Mouse (Mus musculus) activated CD4-positive, CD25-positive, alpha-beta regulatory T cell, adult 4 months (primary cell): ENCODE results near the gene 2610318N02Rik. TPM values are rescaled to one million over a fixed set of nuclear protein-coding genes. Genes with fewer than 3 reads are reported as not detected.
A peak's percentile ranks its signal among the peaks of the same experiment; 100 is the strongest.

Experiments
- ATAC-seq: one replicate; pipeline ENCODE4 v1.8.0; 2017
- polyA plus RNA-seq, 2 experiments: library from polyadenylated mRNA; unstranded; fragments of 100-300 nt; shearing (Covaris generic); gene quantifications; one replicate each; pipeline ENCODE4 v1.2.1; 2017

The 2610318N02Rik gene
- polyA plus RNA-seq, 2 experiments from 2014 or later, result 10.7 to 11.1 TPM

- peak; percentile 84 for ATAC-seq
These were observed 13.9 kb downstream of the 2610318N02Rik start, which contains the start of gene Ppil2 for GRCm38 (mm10) chr16:17110771-17111743. Gene Ppil2, minus strand, starts transcription at chr16:17111257.

- ATAC-seq, result no peak
These were observed 20.4 kb downstream of the 2610318N02Rik start for GRCm38 (mm10) chr16:17104600-17104999.

GRCm38 (mm10) chr16:17102630-17103220 is 22.2 kb downstream of the 2610318N02Rik start:
- no peak for ATAC-seq

- no peak for ATAC-seq
These were observed 28.0 kb downstream of the 2610318N02Rik start for GRCm38 (mm10) chr16:17096938-17097337.

- no peak for ATAC-seq
These were observed 36.6 kb downstream of the 2610318N02Rik start for GRCm38 (mm10) chr16:17088346-17088745.

GRCm38 (mm10) chr16:17086669-17087193 is 38.2 kb downstream of the 2610318N02Rik start:
- no peak for ATAC-seq

- ATAC-seq, result no peak
These were observed 38.7 kb downstream of the 2610318N02Rik start for GRCm38 (mm10) chr16:17086241-17086640.

GRCm38 (mm10) chr16:17085636-17086035 is 39.3 kb downstream of the 2610318N02Rik start:
- peak; percentile 63 for ATAC-seq

GRCm38 (mm10) chr16:17082121-17082792 is 42.7 kb downstream of the 2610318N02Rik start:
- ATAC-seq, result no peak

- no peak for ATAC-seq
These were observed 46.9 kb downstream of the 2610318N02Rik start for GRCm38 (mm10) chr16:17078101-17078500.

- ATAC-seq, result no peak
These were observed 48.1 kb downstream of the 2610318N02Rik start for GRCm38 (mm10) chr16:17076869-17077268.

- no peak for ATAC-seq
These were observed 48.7 kb downstream of the 2610318N02Rik start for GRCm38 (mm10) chr16:17076301-17076700.

GRCm38 (mm10) chr16:17073000-17073399 is 52.0 kb downstream of the 2610318N02Rik start:
- ATAC-seq, result no peak

GRCm38 (mm10) chr16:17070716-17071115 is 54.3 kb downstream of the 2610318N02Rik start:
- ATAC-seq, result no peak

GRCm38 (mm10) chr16:17069511-17070443 is 55.2 kb downstream of the 2610318N02Rik start, which contains the start of gene Ypel1:
Gene Ypel1, plus strand, starts transcription at chr16:17069696.
- peak; percentile 79 for ATAC-seq

- ATAC-seq, result no peak
These were observed 57.4 kb downstream of the 2610318N02Rik start for GRCm38 (mm10) chr16:17067552-17067951.

Other genes with a start within 250 kb of the 2610318N02Rik start
- 10 to 100 TPM in 1 of 2 experiments, 1 to 10 TPM in 1; 9.3 to 14.4 TPM for gene Ppm1f, start 228.7 kb downstream of the 2610318N02Rik start, polyA plus RNA-seq
- gene Mapk1, start 141.8 kb downstream of the 2610318N02Rik start, polyA plus RNA-seq, result 10 to 100 TPM; 30.9 to 34.1 TPM
- 1 to 10 TPM; 3.2 to 3.8 TPM for gene Ypel1, start 55.5 kb downstream of the 2610318N02Rik start, polyA plus RNA-seq
- gene Ppil2, start 13.9 kb downstream of the 2610318N02Rik start, polyA plus RNA-seq, result 100 to 1,000 TPM; 166 to 209 TPM
- gene Sdf2l1, start 7.2 kb upstream of the 2610318N02Rik start, polyA plus RNA-seq, result 10 to 100 TPM; 27.8 to 50.4 TPM
- 1 to 10 TPM; 7.0 to 8.2 TPM for gene Ydjc, start 19.5 kb upstream of the 2610318N02Rik start, polyA plus RNA-seq
- under 1 TPM; 0.24 to 0.54 TPM for gene Ccdc116, start 22.1 kb upstream of the 2610318N02Rik start, polyA plus RNA-seq
- gene Ube2l3, start 77.5 kb upstream of the 2610318N02Rik start, polyA plus RNA-seq, result 100 to 1,000 TPM; 300 to 366 TPM
- gene Rimbp3, start 83.4 kb upstream of the 2610318N02Rik start, polyA plus RNA-seq, result not detected
- 1 to 10 TPM in 1 of 2 experiments, under 1 TPM in 1; 0.83 to 1.1 TPM for gene Hic2, start 108.4 kb upstream of the 2610318N02Rik start, polyA plus RNA-seq
- 10 to 100 TPM; 30.6 to 32.6 TPM for gene Tmem191c, start 150.9 kb upstream of the 2610318N02Rik start, polyA plus RNA-seq
- under 1 TPM; 0.22 to 0.53 TPM for gene Serpind1, start 206.2 kb upstream of the 2610318N02Rik start, polyA plus RNA-seq